Mouse (Mus musculus) layer of hippocampus, adult 11-12 months (tissue): ENCODE results near the gene Fam160a2.
A peak's percentile ranks its signal among the peaks of the same experiment; 100 is the strongest.

Experiments
- DNase-seq: peaks from one replicate; pipeline ENCODE4 v3.0.0; 2022; ENCODE audit warnings: low spot score

Fam160a2 gene

DNA sequence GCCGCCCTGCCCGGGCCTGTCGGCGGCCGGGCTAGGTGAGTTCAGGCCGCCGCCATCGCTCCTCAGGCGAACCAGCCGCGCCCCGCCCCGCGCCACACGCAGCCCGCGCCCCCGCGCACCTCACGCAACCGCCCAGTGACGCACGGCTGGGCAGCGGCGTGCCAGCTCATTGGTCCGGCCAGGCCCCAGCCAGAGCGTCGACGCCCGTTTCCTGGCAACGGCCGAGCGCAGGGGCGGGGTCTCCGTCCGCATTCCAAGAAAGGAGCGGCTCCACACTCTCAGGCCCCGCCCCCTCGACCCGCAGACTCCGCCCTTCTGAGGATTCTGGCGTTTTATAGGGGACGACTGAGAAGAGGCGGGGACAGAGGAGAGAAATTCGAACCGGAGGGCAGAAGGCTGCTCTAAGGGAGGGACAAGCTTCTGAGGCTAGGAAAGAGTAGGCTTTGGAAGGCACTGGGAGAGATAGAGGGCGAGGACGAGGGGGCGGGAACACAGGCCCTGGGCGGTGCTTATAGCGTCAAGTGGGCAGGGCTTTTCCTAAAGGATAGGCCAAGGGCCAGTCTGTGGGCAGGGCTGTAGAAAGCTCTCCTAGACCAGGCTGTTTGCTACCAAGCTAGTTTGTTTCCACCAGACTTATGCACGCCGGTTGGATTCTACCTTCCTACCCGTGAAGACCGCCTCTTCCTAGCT lies at the start of gene Fam160a2:
Fam160a2 (minus strand) TSS at position 120 of the 690 bp plus-strand sequence.
- DNase-seq: peak; percentile 100

DNA sequence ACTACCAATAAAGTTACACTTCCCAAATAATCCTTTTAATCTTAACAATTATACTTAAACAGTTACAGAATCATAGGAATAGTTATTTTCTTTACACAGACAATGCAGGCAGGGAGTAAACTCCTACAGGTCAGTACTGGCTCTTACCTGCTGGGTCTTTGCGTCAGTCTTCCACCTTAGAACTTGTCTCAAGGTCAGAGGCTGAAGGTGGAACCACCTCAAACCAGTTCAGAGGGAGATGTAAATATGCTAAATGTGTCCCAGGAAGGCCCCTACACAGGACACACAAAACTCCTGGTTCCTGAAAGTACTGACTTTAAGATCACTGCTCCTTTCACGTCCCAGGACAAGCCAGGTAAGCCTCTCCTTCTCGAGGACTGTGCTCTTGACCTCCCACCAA lies 45.2 kb upstream of the Fam160a2 start:
- DNase-seq: no peak

DNA sequence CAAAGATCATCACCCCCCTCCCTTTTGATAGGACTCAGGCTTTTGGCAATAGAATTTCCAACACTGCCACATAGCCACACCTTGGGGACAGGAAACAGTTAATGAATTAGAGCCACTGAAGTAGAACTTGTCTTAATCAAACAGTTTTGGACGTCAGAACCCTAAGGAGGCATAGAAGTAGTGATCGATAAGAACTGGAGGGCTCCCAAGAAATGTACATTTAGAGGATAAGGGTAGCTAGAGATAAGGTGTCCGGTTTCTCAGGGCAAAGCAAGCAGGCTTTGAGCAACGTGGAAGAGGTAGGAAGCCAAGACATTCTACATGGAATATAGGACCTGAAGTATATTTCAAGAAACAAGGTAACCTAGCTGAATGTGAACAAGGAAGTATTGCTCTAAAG lies 41.6 kb upstream of the Fam160a2 start:
- no peak for DNase-seq

DNA sequence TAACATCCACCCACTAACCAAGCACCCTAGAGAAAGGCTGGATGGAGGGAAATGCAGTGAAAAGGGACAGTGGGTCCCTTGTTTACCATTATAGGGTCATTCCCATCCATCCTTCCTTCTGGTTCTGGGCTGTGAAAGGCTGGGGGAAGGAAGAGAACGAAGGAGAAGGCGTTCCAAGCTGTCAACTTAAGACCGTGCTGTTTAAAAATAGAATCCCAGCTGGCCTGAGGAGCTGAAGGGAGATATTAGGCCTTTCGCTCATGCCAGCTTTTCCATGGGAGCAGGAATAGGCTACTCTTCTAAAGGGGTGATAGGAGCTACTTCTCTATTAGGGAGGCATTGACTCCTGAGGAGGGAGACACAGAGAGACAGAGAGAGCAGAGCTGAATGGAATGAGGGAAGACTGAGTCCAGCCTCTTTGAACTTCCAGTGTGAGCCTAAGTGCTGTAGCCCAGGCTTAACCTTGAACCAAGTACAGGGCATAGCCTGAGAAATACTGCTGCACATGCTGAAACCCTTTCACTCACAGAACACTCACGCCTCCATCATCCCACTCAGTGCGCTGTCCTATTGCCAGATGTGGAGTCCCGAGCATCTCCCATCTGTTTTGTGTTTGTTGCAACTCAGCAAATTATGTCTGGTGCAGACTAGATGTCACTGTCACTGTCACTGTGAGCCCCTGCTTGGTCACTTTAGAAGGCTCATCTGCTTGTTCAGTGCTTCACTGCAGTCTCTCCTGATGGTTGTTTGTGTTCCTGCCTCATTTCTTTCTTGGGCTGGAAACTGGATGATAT lies 38.3 kb upstream of the Fam160a2 start:
- peak; percentile 27 for DNase-seq

DNA sequence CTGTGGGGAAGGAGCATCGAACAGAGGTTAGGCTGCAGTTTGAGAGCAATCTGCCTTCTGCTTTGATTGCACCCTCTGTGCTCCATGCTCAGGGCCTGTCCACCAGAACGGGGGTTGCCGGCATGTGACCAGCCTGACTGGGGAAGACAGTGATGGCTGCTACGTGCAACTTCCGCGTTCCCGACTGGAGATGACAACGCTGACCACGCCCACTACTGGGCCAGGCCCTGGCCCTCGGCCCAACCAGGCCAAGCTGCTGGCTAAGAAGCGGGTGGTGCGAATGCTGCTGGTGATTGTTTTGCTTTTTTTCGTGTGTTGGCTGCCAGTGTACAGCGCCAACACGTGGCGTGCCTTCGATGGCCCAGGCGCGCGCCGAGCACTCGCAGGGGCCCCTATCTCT lies 34.9 kb upstream of the Fam160a2 start:
- DNase-seq: no peak

DNA sequence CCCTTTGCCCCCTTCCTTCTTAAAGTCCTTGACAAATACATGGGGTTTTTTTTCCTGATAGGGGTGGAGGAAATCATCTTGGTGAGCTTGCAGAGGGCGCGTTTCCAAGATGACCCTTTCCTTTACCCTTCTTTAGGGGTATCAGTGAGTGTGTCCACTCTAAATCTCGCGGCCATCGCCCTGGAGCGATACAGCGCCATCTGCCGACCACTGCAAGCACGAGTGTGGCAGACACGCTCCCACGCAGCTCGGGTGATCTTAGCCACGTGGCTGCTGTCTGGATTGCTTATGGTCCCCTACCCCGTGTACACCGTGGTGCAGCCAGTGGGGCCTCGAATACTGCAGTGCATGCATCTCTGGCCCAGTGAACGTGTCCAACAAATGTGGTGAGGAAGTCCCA lies 34.0 kb upstream of the Fam160a2 start:
- no peak for DNase-seq

DNA sequence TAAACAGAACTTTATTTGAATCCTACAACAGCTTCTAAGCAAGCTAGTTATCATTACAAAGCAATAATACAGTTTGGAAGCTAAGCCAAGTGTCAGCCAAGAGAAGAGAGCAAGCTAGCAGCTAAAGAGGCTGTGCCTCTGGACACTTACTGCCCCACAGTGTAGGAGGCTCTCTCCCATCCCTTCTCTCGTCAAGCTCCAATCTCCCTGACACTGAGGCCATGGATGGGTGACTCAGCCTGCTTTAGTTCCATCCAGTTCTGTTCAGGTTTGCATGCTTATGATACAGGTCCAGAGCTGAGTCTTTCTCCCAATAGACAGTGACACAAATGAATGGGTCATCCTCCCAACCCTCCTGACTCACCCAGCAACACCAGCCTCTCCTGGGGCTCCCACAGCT lies 32.2 kb upstream of the Fam160a2 start:
- DNase-seq: no peak

DNA sequence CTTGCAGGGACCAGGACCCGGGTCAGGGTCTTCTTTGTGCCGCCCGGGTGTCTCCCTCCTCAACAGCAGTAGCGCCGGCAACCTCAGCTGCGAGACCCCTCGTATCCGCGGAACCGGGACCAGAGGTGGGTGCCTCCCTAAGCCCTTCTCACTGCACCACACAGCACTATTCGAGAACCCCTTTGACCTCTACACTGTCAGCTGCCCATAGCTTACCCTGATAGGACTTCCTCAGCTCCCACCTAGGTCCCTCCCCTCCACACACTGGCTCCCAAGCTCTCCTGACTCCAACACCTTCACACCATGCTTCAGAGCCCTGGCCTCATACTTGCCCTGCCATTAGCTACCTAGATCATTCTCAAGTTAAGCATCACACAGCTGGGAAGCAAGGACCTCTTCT lies 26.2 kb upstream of the Fam160a2 start:
- no peak for DNase-seq

DNA sequence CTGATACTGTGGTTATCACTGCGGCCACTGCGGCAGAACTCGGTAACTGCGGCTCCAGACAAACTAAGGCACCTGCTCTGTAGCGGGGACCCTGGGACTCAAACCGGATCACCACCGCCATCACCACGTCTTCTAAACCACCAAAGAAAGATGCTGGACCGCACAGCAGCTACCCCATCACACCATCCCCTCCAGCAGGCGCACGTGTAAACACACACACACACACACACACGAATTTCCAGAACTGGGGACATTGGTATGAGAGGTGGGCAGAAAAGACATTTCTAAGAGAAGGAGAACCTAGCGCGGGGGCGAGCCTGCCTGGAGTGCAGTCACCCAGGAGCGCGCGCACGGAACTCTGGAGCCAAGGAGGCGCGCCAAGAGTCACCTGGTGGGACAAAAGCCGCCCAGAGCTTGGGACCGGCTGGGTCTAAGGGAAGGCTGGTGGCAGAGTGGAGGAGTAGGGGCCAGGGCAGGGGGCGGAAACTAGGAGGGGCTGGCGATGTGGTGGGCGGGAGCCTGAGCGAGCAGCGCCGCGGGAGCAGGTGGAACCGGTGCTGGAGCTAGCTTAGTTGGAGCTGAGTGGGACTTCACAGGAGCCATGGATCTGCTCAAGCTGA lies 25.7 kb upstream of the Fam160a2 start, which contains the start of gene Cckbr:
Cckbr (plus strand) TSS at position 308 of the 620 bp plus-strand sequence.
- no peak for DNase-seq

DNA sequence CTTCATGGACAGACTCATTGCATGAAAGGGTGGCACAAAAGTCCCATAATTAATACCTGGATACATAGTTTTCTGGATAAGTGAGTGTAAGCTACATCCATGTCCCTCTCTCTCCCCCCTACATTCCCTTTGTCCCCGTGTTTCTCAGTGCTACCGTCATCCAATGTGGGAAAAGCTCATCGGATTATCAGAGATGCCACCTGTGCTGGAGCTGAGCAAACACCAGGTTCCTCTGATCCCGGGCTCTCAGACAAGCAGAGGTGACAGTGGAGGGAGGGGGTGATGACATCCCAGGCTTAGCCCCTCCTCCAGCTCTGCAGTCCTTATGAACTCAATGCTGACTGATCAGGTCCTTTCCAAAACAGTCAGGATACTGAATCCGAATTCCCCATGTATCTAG lies 24.5 kb upstream of the Fam160a2 start:
- DNase-seq: no peak

DNA sequence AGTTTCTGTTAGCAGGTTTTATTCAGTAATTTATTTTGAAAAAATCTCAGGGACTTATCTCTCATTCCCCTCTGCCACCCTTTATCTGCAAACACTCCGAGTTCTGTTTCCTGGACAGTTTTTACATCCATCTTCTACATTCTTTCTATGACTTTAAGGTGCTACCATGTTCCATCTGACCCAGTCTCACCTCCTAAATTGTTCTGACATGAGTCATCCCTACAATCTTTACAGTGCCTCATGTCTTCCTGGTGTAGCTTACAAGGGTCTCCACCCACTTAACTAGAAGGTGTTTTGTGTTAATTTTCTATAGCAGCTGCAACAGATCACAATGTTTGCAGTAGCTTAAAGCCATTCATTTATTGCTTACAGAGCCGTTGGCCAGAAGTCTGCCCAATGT lies 21.0 kb upstream of the Fam160a2 start:
- no peak for DNase-seq

DNA sequence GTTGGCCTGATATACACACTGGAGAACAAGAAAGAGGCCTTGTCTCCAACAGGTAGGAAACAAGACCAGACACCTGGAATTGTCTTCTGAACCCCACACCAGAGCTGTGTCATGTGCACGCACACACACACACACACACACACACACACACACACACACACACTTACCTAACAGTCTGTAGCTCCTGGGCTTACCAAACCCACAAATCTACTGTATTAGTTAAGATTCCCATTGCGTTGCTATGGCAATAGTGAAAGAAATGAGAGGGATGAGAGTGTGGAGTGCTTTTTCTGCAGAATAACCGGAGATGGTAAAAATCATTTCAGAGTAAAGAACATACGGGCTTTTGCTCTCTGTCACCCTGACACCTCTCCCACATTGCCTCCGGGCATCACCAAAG lies 18.3 kb upstream of the Fam160a2 start:
- DNase-seq: no peak

DNA sequence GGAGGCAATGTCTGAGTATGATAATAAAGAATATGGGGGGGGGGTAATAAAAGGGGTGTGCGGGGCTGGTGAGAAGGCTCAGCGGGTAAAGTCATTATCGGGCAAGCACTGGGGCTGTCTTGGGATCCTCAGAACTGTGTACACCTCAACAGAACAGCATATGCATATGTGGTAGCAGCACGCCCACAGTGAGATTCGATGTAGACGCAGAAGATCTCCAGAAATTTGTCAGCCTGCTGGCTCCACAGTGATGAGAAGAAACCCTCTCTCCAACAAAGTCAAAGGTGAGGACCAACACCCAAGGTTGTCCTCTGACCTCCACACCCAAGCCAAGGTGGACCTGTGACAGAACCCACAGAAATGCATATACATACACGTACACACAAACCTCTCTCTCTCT lies 16.7 kb upstream of the Fam160a2 start:
- DNase-seq: no peak

DNA sequence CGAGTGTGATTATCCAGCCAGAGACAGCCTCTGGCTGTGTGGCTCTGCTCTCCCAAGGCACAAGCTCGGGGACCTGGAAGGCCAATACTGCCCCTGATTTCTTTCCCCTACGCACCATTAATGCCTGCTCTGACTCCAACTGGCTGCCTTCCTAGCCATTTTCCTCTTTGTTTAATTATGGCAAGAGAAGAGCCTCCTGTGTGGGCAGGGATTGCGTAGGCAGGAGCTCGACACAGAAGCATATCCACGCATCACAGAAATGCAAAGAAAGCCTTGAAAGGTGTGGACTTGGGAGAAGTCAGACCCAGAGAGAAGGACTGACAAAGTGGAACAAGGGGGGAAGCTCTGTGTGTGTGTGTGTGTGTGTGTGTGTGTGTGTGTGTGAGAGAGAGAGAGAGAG lies 14.5 kb upstream of the Fam160a2 start:
- DNase-seq: peak; percentile 24

DNA sequence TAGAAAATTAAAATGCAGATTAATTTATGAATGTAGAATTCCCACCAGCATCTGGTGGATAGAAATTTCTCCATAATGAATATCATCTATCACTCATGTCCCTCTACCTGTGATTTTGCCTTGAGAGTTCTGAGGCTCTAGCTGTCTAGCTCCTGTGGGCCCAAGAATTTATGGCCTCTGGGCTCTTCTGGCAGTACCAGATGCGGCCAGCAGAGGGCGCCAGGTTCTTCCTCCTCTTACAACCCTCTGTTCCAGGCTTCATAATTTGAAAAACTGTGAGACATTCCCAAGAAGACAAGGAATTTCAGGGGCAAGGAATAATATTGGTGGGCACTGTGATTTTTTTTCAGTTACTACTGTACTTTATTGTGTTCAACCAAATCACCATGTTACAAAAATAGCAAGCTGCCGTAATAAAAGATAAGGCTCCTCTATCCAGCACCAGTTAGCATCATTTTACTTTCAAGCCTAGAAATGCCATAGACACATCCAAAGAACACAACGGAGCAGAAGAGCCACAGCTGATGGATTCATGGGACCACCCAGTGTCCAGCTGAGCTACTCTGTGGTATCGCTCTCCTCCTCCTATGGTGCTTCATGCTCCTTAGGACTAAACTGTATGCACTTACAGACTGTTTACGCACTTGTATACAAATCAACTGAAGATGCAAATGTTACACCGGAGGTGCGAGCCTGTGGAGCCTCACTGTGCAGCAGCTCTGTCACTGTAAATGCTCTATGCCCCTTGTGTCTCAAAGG lies 12.2 kb upstream of the Fam160a2 start:
- peak; percentile 89 for DNase-seq

DNA sequence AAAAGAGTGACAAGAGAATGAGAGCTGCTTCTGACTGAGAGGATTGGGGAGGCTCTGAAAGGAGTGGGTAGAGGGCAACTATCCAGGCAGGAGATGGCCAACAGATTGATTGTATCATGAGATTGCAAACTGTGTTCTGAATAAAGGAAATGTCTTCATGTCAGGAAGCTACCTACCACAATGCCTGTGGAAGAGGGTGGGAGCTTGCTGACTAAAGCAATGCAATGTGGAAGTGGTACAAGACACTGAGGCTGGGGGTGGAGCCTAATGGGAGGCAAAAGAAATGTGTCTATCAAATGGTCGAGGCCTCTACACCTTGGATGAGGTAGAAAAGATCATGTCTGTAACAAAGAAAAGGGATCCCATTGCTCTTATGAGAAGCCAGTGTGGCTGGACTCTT lies 6.5 kb upstream of the Fam160a2 start:
- no peak for DNase-seq

DNA sequence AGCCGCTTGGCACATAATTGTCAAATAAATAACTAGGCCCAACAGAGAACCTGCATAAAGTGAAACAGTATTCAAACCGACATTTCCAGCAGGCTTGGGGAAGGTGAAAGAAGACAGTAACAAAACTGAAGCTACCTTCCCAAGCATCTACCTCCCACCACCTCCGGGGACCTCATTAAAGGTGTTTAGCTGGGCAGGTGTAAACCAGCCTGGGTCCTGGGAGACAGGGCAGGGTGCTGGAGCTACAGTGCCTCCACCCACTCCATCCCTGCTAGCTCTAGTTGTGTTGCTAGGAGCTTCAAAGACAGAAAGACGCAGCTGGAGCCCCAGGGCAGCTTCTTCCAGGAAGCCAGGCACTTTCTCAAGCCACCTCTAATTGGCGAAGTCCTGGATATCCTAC lies 4.4 kb upstream of the Fam160a2 start, which contains the start of gene Cnga4:
Cnga4 (plus strand) TSS at position 301 of the 400 bp plus-strand sequence.
- DNase-seq: no peak

DNA sequence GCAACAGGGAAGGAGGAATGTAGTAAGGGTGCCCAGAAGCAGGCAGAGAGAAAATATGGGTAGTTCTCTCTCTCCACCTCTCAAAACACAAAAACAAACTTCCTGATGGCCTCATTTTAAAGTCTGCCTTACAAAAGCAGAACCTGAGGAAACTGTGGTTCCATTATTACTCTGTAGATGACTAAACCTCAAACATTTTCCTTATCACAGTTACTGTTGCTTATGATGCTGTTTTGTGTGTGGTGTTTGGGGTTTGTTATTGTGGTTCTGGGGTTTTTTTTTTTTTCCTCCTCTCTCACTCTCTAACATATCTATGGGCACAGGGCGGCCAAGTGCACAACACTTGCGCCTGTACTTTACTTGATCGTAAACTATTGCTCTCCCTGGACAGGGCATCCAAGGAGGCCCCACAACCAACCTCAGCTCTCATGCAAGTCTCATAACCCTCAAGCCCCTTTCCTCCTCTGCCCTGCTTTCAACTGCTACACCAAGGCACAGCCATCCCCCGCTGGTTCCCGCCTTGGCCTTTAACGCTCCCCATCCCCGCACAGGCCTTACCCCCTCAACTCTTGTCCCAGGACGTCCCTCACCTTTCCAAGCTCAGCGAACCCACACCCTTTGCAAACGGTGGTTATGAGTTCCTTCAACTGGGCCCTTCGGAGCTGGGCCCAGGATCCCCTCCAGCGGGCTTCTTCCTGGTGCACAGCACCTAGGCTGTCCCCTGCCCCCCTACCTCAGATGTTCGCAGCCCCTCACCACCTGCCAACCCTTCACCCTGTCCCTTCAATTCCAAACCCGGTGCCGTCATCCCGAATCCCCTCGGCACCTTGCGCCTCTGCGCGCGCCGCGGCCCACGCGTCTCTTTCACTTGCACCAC lies 558 bp downstream of the Fam160a2 start:
- no peak for DNase-seq

DNA sequence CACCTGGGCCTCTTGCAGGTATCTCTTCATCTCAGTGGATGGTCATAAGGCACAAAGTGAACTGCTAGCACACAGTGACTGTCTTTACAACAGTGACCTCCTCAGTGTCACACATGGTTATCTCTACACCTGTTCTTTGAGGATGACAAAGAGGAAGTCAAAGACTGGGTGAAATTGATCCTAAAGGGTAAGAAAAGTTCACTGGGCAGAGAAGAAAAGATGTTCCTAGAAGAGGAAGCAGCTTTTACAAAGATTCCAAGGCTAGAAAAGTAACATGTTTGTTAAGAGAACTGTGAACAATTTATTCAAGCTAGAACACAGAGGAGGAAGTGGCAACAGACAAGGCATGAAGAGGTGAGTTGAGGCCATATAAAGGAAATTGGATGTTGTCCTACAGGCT lies 3.7 kb downstream of the Fam160a2 start:
- DNase-seq: no peak

DNA sequence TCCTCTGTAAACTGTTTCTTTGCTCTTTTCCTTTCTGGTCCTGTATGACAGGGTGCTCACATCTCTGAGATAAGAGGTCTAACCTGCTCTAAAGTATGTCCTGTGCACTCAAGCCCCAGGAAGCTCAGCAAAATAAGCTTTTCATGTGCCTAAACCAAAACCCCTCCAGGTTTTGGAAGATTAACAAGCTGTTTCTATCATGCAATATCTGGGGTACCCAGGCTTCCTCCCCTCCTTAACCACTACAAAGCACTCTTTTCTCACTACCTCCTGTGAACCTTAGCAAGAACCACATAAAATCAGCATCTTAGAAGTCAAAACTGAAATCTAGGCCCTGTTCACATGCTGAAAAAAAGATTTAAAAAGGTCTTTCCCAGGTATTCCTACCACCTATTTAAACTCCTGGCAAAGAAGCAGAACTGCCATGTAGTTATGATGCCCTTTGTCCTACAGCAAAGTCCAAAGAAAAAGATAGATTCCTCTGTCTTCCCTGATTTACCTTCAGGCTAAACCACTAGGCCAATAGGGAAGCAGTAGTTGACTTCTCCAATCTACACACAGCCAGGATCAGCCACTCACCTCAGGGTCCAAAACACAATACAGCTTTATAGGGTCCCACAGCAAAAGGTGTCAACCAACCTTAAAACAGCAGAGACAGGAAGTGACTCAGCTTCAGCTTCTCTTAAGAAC lies 4.6 kb downstream of the Fam160a2 start:
- no peak for DNase-seq

DNA sequence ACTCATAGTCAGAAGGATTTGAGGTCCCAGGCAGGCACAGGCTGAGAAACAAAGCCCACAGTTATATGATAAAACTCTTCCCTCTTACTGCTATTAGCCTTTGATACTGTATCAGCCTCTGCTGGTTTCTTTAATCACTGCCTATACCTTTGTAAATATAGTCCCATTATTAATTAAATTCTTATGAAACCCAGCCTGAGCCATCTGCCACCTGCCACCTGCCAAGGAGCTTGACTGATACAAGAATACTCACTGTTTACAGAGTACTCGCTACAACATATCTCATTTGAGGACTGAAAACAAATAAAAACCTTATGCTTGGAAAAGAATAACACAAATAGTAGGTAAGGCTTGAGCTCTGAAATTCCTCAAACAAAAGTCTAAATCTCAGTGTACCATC lies 5.2 kb downstream of the Fam160a2 start:
- no peak for DNase-seq
